In the genomic region with DNA sequence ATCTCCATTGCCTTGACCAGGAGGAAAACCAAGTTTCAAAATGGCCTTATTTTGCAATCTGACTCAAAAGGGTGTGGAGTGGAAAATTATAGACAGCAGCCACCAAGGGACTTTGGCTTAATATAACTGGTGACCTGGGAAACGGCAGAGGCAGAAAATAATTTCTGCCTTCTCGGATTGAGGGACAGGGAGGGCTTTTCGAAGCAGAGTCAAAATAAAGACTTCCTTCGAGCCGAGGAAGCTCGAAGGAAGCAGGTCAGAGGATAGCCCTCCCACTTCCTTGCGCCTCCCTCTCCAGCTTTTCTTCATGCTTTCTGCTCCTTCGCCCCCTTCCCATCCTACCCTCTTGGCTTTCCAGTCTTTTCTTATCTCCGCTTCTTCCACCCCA, we compare ENCODE assay signal across 8 mouse cellular contexts.
DNase-seq lines count a peak whose midpoint lies in the region; ATAC-seq and TF ChIP-seq lines count a peak whose summit lies in the region.

No protein-coding gene starts in this region.

- H3K4me3 ChIP-seq in E14TG2a.4 (replicated peaks; ENCODE audit: low read length): peak overlapping the region; percentile 64
- peak overlapping the region; percentile 33 for H3K4me3 ChIP-seq in heart, postnatal 0 days (ENCODE audit: low read depth, low read length)
- H3K4me3 ChIP-seq in liver, embryonic 12.5 days: peak overlapping the region; percentile 52; the same call in 1 of the 2 replicates
- no peak overlapping the region for H3K4me3 ChIP-seq in neural tube, embryonic 12.5 days

- WGBS in heart, postnatal 0 days: 10% methylated on average over 9 of the region's 9 CpGs
- WGBS in liver, embryonic 12.5 days (ENCODE audit: insufficient replicate concordance): 17% methylated on average over 9 of the region's 9 CpGs
- 18% methylated on average over 9 of the region's 9 CpGs for WGBS in neural tube, embryonic 12.5 days

- no peak for TF ChIP-seq EP300 in heart, postnatal 0 days (IDR thresholded peaks at IDR 0.05; ENCODE audit: low read depth)

- DNase-seq in heart, postnatal 0 days (ENCODE audit: low spot score): no peak
- DNase-seq in Muller cell, postnatal 12 days (ENCODE audit: inconsistent ontology term): no peak
- no peak for DNase-seq in layer of hippocampus, adult 9-10 months (ENCODE audit: low spot score)
- DNase-seq in embryo, embryonic 9.5 days (ENCODE audit: extremely low spot score): no peak

- no peaks in the 10 kb centered on the region for H3K9me3 ChIP-seq in E14TG2a.4 (ENCODE audit: low read length)
- no peaks in the 10 kb centered on the region for H3K9me3 ChIP-seq in heart, postnatal 0 days (replicated peaks; ENCODE audit: control insufficient read depth, low read length)
- H3K9me3 ChIP-seq in liver, embryonic 12.5 days (replicated peaks): no peaks in the 10 kb centered on the region
- H3K9me3 ChIP-seq in neural tube, embryonic 12.5 days: no peaks in the 10 kb centered on the region

- peaks cover 18% of the 10 kb centered on the region for H3K27me3 ChIP-seq in E14TG2a.4 (ENCODE audit: insufficient read depth, low read length)
- H3K27me3 ChIP-seq in heart, postnatal 0 days (ENCODE audit: control insufficient read depth, insufficient read depth, low read length): no peaks in the 10 kb centered on the region
- no peaks in the 10 kb centered on the region; the same call in 1 of the 2 replicates for H3K27me3 ChIP-seq in liver, embryonic 12.5 days (replicated peaks)
- H3K27me3 ChIP-seq in neural tube, embryonic 12.5 days (replicated peaks): no peaks in the 10 kb centered on the region

- ATAC-seq in common myeloid progenitor, adult 5-6 weeks (replicated peaks; ENCODE audit: low read depth, poor library complexity, severe bottlenecking): peak; percentile 19; the same call in 1 of the 2 replicates
- ATAC-seq in heart, postnatal 0 days (ENCODE audit: insufficient read depth, low read depth): no peak
- no peak for ATAC-seq in liver, embryonic 12.5 days
- ATAC-seq in neural tube, embryonic 12.5 days (ENCODE audit: low FRiP score, low read depth): no peak

- peak overlapping the region; percentile 75 for H3K27ac ChIP-seq in heart, postnatal 0 days (ENCODE audit: low read depth)
- H3K27ac ChIP-seq in liver, embryonic 12.5 days: no peak overlapping the region; the same call in 1 of the 2 replicates
- no peak overlapping the region for H3K27ac ChIP-seq in neural tube, embryonic 12.5 days

- peak overlapping the region; percentile 67 for H3K4me2 ChIP-seq in heart, postnatal 0 days (ENCODE audit: low read depth, low read length)
- H3K4me2 ChIP-seq in liver, embryonic 12.5 days: peak overlapping the region; percentile 79
- H3K4me2 ChIP-seq in neural tube, embryonic 12.5 days (replicated peaks): peak overlapping the region; percentile 71

- no peak for TF ChIP-seq CTCF in E14TG2a.4 (conservative IDR thresholded peaks at IDR 0.05; ENCODE audit: low read length)
- no peak for TF ChIP-seq CTCF in heart, postnatal 0 days (IDR thresholded peaks at IDR 0.05; ENCODE audit: low read depth)

- H3K9ac ChIP-seq in heart, postnatal 0 days (replicated peaks; ENCODE audit: low read depth, low read length): 0 out of 2 replicates have a peak overlapping the region, but pooled peaks have one; percentile 5
- 0 out of 2 replicates have a peak overlapping the region, but pooled peaks have one; percentile 44 for H3K9ac ChIP-seq in liver, embryonic 12.5 days
- peak overlapping the region; percentile 38; the same call in 1 of the 2 replicates for H3K9ac ChIP-seq in neural tube, embryonic 12.5 days

- no peaks in the 10 kb centered on the region for H3K36me3 ChIP-seq in E14TG2a.4 (ENCODE audit: insufficient read depth, low read length)
- H3K36me3 ChIP-seq in heart, postnatal 0 days (replicated peaks; ENCODE audit: control insufficient read depth, insufficient read depth, low read length): no peaks in the 10 kb centered on the region
- no peaks in the 10 kb centered on the region for H3K36me3 ChIP-seq in liver, embryonic 12.5 days
- H3K36me3 ChIP-seq in neural tube, embryonic 12.5 days: no peaks in the 10 kb centered on the region

- H3K4me1 ChIP-seq in E14TG2a.4 (replicated peaks; ENCODE audit: low read depth, low read length): peaks cover 43% of the 10 kb centered on the region
- H3K4me1 ChIP-seq in heart, postnatal 0 days (ENCODE audit: control insufficient read depth, insufficient read depth): peaks cover 18% of the 10 kb centered on the region
- peaks cover 41% of the 10 kb centered on the region for H3K4me1 ChIP-seq in liver, embryonic 12.5 days
- peaks cover 25% of the 10 kb centered on the region; the same call in 1 of the 2 replicates for H3K4me1 ChIP-seq in neural tube, embryonic 12.5 days
